Mouse (Mus musculus) megakaryocyte progenitor cell, adult 5-6 weeks (primary cell): ENCODE results near the gene Gm20489. TPM values are rescaled to one million over a fixed set of nuclear protein-coding genes. Genes with fewer than 3 reads are reported as not detected.
A peak's percentile ranks its signal among the peaks of the same experiment; 100 is the strongest.

Experiments
- ATAC-seq: replicated peaks from 2 replicates; pipeline ENCODE4 v1.8.0; 2016; ENCODE audit warnings: mild to moderate bottlenecking, moderate TSS enrichment, inconsistent platforms; ENCODE audit not compliant: poor library complexity
- total RNA-seq, 2 experiments: library from RNA; stranded (forward) in 1 of 2; stranded (reverse) in 1 of 2; fragments of 157-497, 149-512 nt in 1 of 2; fragments of 200-1000 nt in 1 of 2; gene quantifications; 2 replicates each; pipeline versions ENCODE4 v1.2.3 to v1.2.4; 2015 to 2017

Gene Gm20489
- total RNA-seq, 2 experiments from 2014 or later = not detected

- ATAC-seq = no peak
These were observed 4.9 kb downstream of the Gm20489 start, which contains the start of gene Gm614 for GRCm38 (mm10) chrX:101263892-101264291. Gene Gm614 (minus strand): TSS chrX:101263992.

- ATAC-seq = peak; percentile 54
These were observed 8.1 kb downstream of the Gm20489 start for GRCm38 (mm10) chrX:101260441-101261325.

GRCm38 (mm10) chrX:101256603-101257002 lies 12.2 kb downstream of the Gm20489 start:
- no peak for ATAC-seq

- peak; percentile 19 for ATAC-seq
These were observed 14.1 kb downstream of the Gm20489 start for GRCm38 (mm10) chrX:101254740-101255139.

GRCm38 (mm10) chrX:101253952-101254729 lies 14.7 kb downstream of the Gm20489 start, which contains the start of gene Foxo4:
Gene Foxo4 (plus strand): TSS chrX:101254528.
- ATAC-seq = peak; percentile 87

- ATAC-seq = no peak
These were observed 23.8 kb downstream of the Gm20489 start for GRCm38 (mm10) chrX:101245011-101245410.

- ATAC-seq = no peak
These were observed 46.0 kb downstream of the Gm20489 start for GRCm38 (mm10) chrX:101222796-101223162.

GRCm38 (mm10) chrX:101221834-101222795 lies 46.7 kb downstream of the Gm20489 start, which contains the start of gene Snx12:
Gene Snx12 (minus strand): TSS chrX:101222563.
- ATAC-seq = peak; percentile 99

Other genes with a start within 250 kb of the Gm20489 start
- gene Tex11, start 209.4 kb downstream of the Gm20489 start, total RNA-seq (2015) = 0.05 and 0.12 TPM in 2 replicates
- 0.41 and 1.2 TPM in 2 replicates for gene Tex11, start 209.4 kb downstream of the Gm20489 start, total RNA-seq (2017)
- gene Slc7a3, start 183.0 kb downstream of the Gm20489 start, total RNA-seq (2015) = 0.27 TPM in 1 of 2 replicates, not detected in the other
- gene Slc7a3, start 183.0 kb downstream of the Gm20489 start, total RNA-seq (2017) = 0.41 TPM in 1 of 2 replicates, not detected in the other
- 39.8 and 40.7 TPM in 2 replicates for gene Snx12, start 46.5 kb downstream of the Gm20489 start, total RNA-seq (2015)
- gene Snx12, start 46.5 kb downstream of the Gm20489 start, total RNA-seq (2017) = 50.9 and 56.9 TPM in 2 replicates
- 5.8 and 6.0 TPM in 2 replicates for gene Foxo4, start 14.5 kb downstream of the Gm20489 start, total RNA-seq (2015)
- gene Foxo4, start 14.5 kb downstream of the Gm20489 start, total RNA-seq (2017) = 16.3 and 17.1 TPM in 2 replicates
- 1.0 TPM in 1 of 2 replicates, not detected in the other for gene Gm614, start 5.0 kb downstream of the Gm20489 start, total RNA-seq (2015)
- gene Gm614, start 5.0 kb downstream of the Gm20489 start, total RNA-seq (2017) = 0.91 TPM in 1 of 2 replicates, not detected in the other
- gene Il2rg, start 768 bp downstream of the Gm20489 start, total RNA-seq (2015) = 33.6 and 40.5 TPM in 2 replicates
- gene Il2rg, start 768 bp downstream of the Gm20489 start, total RNA-seq (2017) = 19.2 and 28.9 TPM in 2 replicates
- 54.0 and 64.0 TPM in 2 replicates for gene Med12, start 5.0 kb upstream of the Gm20489 start, total RNA-seq (2015)
- 29.2 and 31.6 TPM in 2 replicates for gene Med12, start 5.0 kb upstream of the Gm20489 start, total RNA-seq (2017)
- gene Nlgn3, start 30.1 kb upstream of the Gm20489 start, total RNA-seq (2015) = not detected in 2 replicates
- gene Nlgn3, start 30.1 kb upstream of the Gm20489 start, total RNA-seq (2017) = 0.24 TPM in 1 of 2 replicates, not detected in the other
- not detected in 2 replicates for gene Gjb1, start 107.4 kb upstream of the Gm20489 start, total RNA-seq (2015)
- not detected in 2 replicates for gene Gjb1, start 107.4 kb upstream of the Gm20489 start, total RNA-seq (2017)
- gene Zmym3, start 151.8 kb upstream of the Gm20489 start, total RNA-seq (2015) = 44.6 and 47.2 TPM in 2 replicates
- 25.1 and 30.1 TPM in 2 replicates for gene Zmym3, start 151.8 kb upstream of the Gm20489 start, total RNA-seq (2017)
- 244 and 248 TPM in 2 replicates for gene Nono, start 160.3 kb upstream of the Gm20489 start, total RNA-seq (2015)
- gene Nono, start 160.3 kb upstream of the Gm20489 start, total RNA-seq (2017) = 452 and 507 TPM in 2 replicates
- 0.88 and 1.9 TPM in 2 replicates for gene Itgb1bp2, start 180.1 kb upstream of the Gm20489 start, total RNA-seq (2015)
- gene Itgb1bp2, start 180.1 kb upstream of the Gm20489 start, total RNA-seq (2017) = 0.12 TPM in 1 of 2 replicates, not detected in the other